Mouse (Mus musculus) erythroblast, adult 5-6 weeks (primary cell): ENCODE results near the gene Elmo2. TPM values are rescaled to one million over a fixed set of nuclear protein-coding genes. Genes with fewer than 3 reads are reported as not detected.

Source experiments
- ATAC-seq: replicated peaks from 2 replicates; pipeline ENCODE4 v1.8.0; 2016; ENCODE audit warnings: moderate number of reproducible peaks, mild to moderate bottlenecking, moderate TSS enrichment, inconsistent platforms; ENCODE audit not compliant: poor library complexity, low FRiP score, severe bottlenecking
- total RNA-seq, 2 experiments: library from RNA; stranded (forward) in 1 of 2; stranded (reverse) in 1 of 2; fragments of 150-400 nt in 1 of 2; fragments of 200-764, 138-1000 nt in 1 of 2; gene quantifications; 2 replicates each; pipeline versions ENCODE4 v1.2.3 to v1.2.4; 2015 to 2017; ENCODE audit warnings: low replicate concordance in 2 of 2

Elmo2 gene
- total RNA-seq, 2 experiments from 2014 or later, result 9.4 to 15.8 TPM

GRCm38 (mm10) chr2:165270858-165271257 lies 55.4 kb downstream of the Elmo2 start:
- no peak for ATAC-seq

- ATAC-seq, result no peak
Observed at GRCm38 (mm10) chr2:165266739-165267138, 59.5 kb downstream of the Elmo2 start.

- ATAC-seq, result no peak
Observed at GRCm38 (mm10) chr2:165263861-165264260, 62.4 kb downstream of the Elmo2 start.

DNA sequence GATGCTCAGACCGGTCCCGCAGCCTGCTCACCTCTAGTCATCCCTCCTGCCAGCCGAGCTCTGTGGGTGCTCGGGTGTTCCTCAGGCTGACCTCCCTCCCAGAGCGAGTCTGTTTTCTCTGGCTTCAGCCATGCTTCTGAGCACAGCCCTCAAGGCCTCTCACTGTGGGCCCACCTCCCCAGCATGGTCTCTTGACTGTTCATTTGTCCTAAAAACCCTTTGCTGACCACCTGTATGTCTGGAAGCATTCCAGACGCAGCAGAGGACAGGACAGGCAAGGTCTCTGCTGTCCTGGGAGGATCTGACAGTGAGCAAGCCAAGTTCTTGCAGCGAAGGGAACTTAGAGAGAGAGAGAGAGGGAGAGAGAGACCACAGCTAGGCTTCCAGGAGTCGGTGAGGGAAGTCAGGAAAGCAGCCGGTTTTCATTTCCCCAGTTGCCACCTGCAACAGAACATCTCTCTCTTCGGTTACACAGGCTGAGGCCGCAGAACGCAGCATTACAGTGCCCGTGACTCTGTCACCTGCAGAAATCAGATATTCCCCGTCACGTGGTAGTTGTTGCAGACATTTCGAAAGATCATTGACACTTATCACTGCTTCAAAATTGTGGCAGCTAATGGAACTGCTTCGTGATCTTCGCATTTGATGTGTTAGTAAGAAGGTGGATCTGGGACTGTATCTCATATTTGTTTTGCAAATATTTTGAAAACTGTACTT lies 63.8 kb downstream of the Elmo2 start:
- no peak for ATAC-seq

GRCm38 (mm10) chr2:165259859-165260258 lies 66.4 kb downstream of the Elmo2 start:
- no peak for ATAC-seq

DNA sequence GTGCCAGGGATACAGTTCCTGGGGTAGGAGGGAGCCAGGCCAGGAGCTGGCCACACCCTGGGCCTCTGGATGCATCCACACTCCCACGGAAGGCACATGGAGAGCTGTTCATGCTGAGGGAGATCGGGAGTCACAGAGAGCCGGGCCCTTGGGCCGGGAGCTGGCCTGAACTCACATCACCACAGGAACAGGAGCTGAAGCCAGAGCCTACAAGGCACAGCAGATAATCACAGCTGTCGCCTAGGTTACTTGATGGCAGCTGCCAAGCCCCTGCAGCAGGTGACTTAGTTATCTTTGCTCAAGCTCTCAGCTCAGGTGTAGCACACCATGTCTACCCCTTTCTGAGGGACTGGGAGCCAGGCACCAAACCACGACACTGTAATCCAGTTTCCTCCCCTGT lies 68.0 kb downstream of the Elmo2 start:
- no peak for ATAC-seq

- ATAC-seq, result no peak
Observed at GRCm38 (mm10) chr2:165257151-165257834, 69.0 kb downstream of the Elmo2 start.

GRCm38 (mm10) chr2:165256213-165256612 lies 70.1 kb downstream of the Elmo2 start:
- ATAC-seq, result no peak

DNA sequence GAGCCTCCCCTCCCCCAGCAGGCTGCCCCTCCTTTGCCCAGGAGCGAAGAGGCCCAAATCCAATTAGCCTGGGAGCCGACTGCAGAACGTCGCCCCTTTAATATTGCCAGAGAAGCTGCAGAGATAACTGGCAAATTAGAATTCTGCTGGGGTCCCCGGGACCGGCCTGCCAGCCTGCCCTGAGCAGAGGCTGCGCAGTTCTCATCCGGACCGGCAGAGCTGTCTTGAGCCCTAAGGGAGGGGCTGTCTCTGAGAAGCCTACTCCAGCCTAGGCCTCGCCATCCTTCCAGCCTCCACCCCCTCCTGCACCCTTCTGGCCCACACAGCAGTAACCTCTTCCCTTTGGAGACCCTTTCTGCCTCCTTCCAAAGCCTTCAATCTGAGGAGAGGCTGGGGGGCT lies 72.4 kb downstream of the Elmo2 start:
- no peak for ATAC-seq

DNA sequence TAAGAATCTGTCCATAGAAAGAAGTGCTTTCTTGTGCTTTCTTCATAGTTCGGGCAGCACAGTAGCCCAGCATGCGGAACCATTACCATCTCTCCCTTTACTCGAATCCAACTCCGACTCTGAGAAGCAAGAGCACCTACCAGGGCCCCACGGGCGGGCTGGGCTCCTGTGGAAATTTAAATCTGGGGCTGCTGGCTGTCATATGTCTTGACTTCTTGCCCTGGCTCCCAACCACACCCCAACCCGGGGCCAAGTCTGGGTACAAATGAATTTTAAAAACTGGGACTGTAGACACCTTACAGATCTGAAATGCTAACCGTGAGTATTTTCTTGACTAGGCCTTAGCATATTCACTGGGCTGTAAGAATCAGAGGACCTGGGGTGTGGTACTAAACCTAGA lies 73.0 kb downstream of the Elmo2 start:
- no peak for ATAC-seq

GRCm38 (mm10) chr2:165252801-165253200 lies 73.5 kb downstream of the Elmo2 start:
- ATAC-seq, result no peak

DNA sequence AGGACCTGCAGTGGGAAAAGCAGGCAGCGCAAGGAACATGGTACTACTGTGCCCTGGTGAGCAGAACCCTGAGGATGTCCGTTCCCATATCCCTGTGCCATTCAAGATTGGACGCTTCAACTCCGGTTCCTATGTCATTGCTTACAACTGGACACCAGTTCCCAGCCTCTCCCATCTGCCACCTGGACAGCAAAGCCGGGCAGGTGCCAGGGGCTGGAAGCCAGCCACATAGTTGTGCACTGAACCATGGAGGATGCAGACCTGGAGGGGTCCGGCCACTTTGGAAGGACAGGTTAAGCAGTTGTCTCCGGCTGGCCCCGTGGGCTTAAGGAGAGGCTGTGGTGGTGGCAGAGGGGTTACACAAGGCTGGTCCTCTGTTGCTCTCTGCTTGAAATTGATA lies 73.9 kb downstream of the Elmo2 start:
- no peak for ATAC-seq

GRCm38 (mm10) chr2:165250903-165251302 lies 75.4 kb downstream of the Elmo2 start:
- ATAC-seq, result no peak

DNA sequence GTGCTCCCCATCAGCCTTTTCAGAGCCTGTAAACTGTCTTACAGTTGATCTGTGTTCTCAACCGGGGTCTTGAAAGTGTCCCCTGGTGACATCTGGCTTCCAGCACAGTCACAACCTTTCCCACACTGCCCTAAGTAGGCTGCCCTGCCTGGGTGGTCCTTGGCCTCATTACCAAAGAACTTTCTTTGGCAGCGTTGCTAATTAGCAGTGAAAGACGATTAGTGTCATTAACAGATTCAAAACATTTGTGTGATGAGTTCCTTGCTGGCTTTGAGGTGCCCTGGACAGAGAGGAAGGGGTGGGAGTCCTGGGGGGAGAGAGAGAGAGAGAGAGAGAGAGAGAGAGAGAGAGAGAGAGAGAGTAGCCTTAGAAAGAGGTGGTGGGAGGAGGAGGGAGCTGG lies 77.3 kb downstream of the Elmo2 start:
- no peak for ATAC-seq

- no peak for ATAC-seq
Observed at GRCm38 (mm10) chr2:165246349-165246748, 79.9 kb downstream of the Elmo2 start.

GRCm38 (mm10) chr2:165243122-165243720 lies 83.1 kb downstream of the Elmo2 start:
- ATAC-seq, result no peak

DNA sequence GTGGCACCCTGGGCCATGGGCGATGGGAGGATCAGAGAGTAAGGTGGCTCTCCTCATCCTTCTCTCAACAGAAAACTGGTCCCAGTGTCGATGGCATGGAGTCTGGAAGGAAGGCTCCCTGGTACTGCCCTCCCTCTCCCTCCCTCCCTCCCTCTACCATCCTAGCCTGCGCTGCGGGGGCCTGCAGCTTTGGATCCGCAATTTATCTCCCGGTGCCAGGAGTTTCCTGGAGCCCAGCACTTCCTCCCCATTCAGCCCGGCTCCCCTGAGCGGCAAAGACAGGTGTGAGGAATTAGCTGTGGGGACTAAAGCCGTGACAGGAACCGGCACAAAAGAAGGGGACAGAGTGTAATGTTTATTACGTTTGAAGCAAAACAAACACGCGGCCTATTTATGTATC lies 83.7 kb downstream of the Elmo2 start:
- ATAC-seq, result no peak

DNA sequence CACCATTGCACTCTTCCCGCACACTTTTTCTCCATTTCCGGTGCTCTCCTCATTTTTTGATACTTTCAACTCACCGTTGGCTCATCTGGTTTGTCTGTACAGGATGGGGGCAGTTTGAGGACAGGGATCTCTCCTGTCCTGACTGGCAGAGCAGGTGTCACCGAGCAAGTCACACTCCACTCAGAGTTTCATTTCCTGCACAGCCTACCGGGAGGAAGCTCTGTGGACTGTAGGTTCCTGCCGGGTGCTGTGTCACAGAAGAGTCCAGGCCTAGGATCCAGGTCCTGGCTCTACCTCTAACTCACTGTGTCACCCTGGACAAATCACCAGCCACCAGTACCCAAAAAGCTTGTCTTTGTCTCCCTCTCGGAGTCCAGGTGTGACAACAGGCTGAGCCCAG lies 84.5 kb downstream of the Elmo2 start:
- no peak for ATAC-seq

DNA sequence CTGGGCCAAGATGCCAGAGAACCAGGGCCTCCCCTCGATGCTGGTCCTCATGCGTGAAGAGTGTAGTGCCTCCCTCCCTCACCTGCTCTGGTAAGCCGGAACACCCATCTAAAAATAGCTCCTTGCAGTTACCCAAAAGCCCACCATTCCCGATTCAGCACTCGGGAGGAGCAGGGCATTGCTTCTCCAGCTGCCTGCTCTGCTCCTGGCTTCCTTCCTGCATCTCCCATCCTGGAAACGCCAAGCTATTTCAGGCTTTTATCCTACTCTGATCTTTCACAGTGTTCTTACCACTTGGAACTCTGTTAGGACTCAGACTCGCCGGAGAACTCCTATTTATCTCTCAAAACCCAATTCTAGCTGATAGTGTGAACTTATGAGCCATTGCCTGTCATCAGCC lies 85.9 kb downstream of the Elmo2 start:
- no peak for ATAC-seq

DNA sequence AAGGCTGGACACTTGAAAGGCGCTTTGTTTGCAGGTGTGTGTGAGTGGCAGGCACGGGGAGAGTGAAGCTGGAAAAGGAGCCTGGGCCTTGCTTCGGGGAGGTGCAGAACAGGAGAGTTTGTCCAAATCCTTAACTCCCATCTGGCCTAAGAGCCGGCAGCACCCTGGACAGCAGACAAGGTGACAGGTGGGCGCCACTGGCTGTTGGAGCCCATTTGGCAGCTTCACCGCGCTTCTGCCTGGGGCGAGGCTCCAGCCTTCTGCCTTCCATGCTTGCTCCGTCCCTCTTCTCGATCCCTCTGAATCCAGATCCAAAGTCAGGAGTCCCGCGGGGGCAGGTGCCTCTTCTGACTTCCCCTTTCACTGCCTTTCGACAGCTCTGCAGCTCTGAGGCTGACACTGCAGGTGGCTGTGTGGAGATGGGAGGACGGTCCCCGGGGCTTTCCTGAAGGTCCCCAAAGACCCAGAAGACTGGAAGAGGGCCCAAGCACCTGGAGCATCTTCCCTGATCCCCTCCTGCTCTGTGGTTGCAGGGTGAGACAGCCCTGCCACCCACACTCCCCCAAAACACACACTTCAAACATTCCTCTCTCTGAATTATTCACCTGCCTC lies 86.6 kb downstream of the Elmo2 start:
- no peak for ATAC-seq
